Mouse (Mus musculus): Measurements from ENCODE around the gene Clk1. TPM values are rescaled to one million over a fixed set of nuclear protein-coding genes. Genes with fewer than 3 reads are reported as not detected.

Clk1 gene
- 170 and 203 TPM in 2 replicates for polyA plus RNA-seq (2014; fragmentation: Nextera tagmentation; extraction: Ambion mirVana)

DNA sequence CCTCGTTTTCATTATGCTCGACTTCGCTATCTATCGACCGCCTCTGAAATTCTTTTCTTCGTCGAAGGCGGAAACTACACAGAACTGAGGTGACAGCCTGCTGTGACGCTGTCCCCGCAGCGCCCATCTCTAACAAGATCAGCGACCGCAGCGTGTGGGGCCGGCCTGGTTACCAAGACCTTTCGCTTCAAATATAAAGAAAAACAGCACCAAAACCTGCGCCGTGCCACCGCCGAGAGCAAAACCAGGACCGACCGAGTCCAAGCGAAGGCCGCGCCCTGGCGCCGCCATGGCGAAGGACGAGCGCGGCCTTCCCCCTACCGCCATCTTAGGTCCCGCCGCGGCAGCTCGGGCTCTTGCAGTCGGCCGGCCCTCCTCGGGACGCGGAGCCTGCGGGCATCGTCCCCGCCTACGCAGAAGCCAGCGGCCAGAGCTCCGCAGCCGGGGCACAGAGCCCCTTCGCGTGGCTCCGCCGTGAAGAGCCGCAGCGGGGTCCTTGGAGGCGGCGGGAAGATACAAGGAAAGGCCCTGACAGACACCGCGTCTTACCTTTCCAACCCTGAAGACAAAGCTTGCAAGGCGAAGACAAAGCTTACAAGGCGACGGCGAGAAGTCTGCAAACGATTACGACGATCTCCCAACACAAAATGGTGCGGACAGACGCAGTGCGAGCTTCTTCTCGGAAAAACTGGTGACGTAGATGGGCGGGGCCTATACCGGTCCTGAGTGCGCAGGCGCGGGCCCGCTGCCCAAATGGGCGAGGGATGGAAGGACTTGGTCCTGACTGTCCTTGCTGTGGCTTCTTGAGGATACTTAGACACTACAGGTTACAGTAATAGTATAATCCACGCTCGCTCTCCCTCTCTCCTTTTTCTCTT is at the start of gene Clk1:
Clk1 (minus strand) TSS at position 696 of the 878 bp plus-strand sequence.
- Histone ChIP-seq H3K4me3 (ENCODE audit: low read depth, low read length) (peak within 1 kb of the TSS; percentile 85), H3K9ac (ENCODE audit: low read length) (peak within 1 kb of the TSS; percentile 100), H3K4me2 (ENCODE audit: low read length) (peak within 1 kb of the TSS; percentile 58), H3K9me3 (ENCODE audit: control insufficient read depth, low read length) (no peaks in the 10 kb centered on the region), H3K27me3 (replicated peaks; ENCODE audit: control insufficient read depth, insufficient read depth, low read length) (no peaks in the 10 kb centered on the region), H3K36me3 (ENCODE audit: control insufficient read depth, insufficient read depth, low read length) (peaks cover 27% of the 10 kb centered on the region), H3K4me1 (replicated peaks; ENCODE audit: control insufficient read depth, insufficient read depth, low read length) (peaks cover 13% of the 10 kb centered on the region; the same call in 1 of the 2 replicates), H3K27ac (ENCODE audit: low read depth) (peak within 1 kb of the TSS; percentile 99)
- ATAC-seq (replicated peaks; ENCODE audit: low FRiP score, low TSS enrichment, low read depth): peak; percentile 91
- DNase-seq (ENCODE audit: low spot score): peak; percentile 99
- under 1% methylated on average over 78 of the region's 79 CpGs for WGBS

DNA sequence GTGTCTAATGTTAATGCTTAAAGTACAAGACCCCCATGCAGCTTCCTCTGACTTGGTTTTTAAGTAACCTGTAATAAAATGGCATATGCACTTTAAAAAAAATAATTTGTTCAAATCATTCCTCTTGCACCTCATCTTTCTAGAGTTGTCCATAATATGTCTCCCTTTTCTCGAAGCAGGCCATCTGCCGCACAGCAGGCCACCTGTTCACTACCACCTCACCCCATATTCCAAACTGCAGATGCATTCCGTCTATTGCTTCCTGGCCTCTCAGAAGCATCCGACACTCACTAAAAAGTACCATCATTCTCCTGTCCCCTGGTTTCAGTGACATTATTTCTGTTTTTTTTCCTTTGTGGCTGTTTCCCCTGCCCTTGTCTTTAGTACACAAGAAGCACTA is 41.7 kb upstream of the Clk1 start:
- 97% methylated on average over 4 of the region's 4 CpGs for WGBS
- Histone ChIP-seq H3K27ac (ENCODE audit: low read depth) (no peak overlapping the region), H3K4me3 (ENCODE audit: low read depth, low read length) (no peak overlapping the region), H3K27me3 (replicated peaks; ENCODE audit: control insufficient read depth, insufficient read depth, low read length) (no peaks in the 10 kb centered on the region), H3K4me2 (ENCODE audit: low read length) (no peak overlapping the region), H3K36me3 (ENCODE audit: control insufficient read depth, insufficient read depth, low read length) (peaks cover 84% of the 10 kb centered on the region), H3K9ac (ENCODE audit: low read length) (no peak overlapping the region), H3K4me1 (replicated peaks; ENCODE audit: control insufficient read depth, insufficient read depth, low read length) (no peaks in the 10 kb centered on the region), H3K9me3 (ENCODE audit: control insufficient read depth, low read length) (no peaks in the 10 kb centered on the region)
- ATAC-seq (replicated peaks; ENCODE audit: low FRiP score, low TSS enrichment, low read depth) (no peak), DNase-seq (ENCODE audit: low spot score) (no peak)

DNA sequence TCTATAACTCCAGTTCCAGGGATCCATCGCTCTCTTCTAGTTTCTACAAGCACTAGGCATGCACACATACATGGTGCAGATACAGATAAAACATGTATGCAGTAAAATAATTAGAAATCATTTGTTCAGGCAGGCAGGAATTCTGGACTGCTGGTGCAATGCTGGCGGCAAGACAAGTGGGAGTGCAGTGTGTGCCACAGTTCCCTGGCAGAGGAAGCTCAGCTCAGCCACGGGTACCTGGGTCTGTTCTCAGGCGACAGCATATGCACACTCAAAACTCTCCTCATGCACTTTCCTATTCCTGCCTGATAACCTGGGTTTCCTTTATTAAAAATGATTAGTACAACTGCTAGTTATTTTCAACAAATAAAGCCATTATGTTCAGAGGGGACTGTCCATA is 41.2 kb upstream of the Clk1 start:
- Histone ChIP-seq H3K9ac (ENCODE audit: low read length) (no peak overlapping the region), H3K27ac (ENCODE audit: low read depth) (no peak overlapping the region), H3K36me3 (ENCODE audit: control insufficient read depth, insufficient read depth, low read length) (peaks cover 78% of the 10 kb centered on the region), H3K9me3 (ENCODE audit: control insufficient read depth, low read length) (no peaks in the 10 kb centered on the region), H3K4me1 (replicated peaks; ENCODE audit: control insufficient read depth, insufficient read depth, low read length) (no peaks in the 10 kb centered on the region), H3K4me2 (ENCODE audit: low read length) (no peak overlapping the region), H3K27me3 (replicated peaks; ENCODE audit: control insufficient read depth, insufficient read depth, low read length) (no peaks in the 10 kb centered on the region), H3K4me3 (ENCODE audit: low read depth, low read length) (no peak overlapping the region)
- 92% methylated on average over 4 of the region's 4 CpGs for WGBS
- no peak for DNase-seq (ENCODE audit: low spot score)
- ATAC-seq (replicated peaks; ENCODE audit: low FRiP score, low TSS enrichment, low read depth): no peak

DNA sequence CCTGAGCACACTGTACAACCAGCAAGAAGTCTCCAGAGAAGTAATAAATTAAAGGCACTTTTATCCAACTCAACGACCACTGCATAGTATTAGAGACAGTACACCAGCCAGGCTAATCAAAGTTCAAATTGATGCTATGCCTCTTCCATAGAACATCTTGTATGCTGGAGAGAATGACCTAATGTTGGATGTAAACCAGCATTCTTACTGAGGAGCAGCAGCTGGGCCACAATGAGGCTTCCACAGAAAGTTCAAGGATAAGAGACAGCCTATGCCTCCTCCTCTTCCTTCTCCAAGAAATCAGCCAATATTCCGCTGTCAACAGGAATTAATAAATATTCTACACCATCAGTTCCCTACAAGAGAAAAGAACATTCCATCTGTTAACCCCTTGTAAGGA is 40.1 kb upstream of the Clk1 start:
- Histone ChIP-seq H3K4me2 (ENCODE audit: low read length) (no peak overlapping the region), H3K4me3 (ENCODE audit: low read depth, low read length) (no peak overlapping the region), H3K27ac (ENCODE audit: low read depth) (no peak overlapping the region), H3K27me3 (replicated peaks; ENCODE audit: control insufficient read depth, insufficient read depth, low read length) (no peaks in the 10 kb centered on the region), H3K4me1 (replicated peaks; ENCODE audit: control insufficient read depth, insufficient read depth, low read length) (no peaks in the 10 kb centered on the region), H3K36me3 (ENCODE audit: control insufficient read depth, insufficient read depth, low read length) (peaks cover 78% of the 10 kb centered on the region), H3K9me3 (ENCODE audit: control insufficient read depth, low read length) (no peaks in the 10 kb centered on the region), H3K9ac (ENCODE audit: low read length) (no peak overlapping the region)
- ATAC-seq (replicated peaks; ENCODE audit: low FRiP score, low TSS enrichment, low read depth) (no peak), DNase-seq (ENCODE audit: low spot score) (no peak)
- WGBS: 60% methylated on average over 2 of the region's 2 CpGs

DNA sequence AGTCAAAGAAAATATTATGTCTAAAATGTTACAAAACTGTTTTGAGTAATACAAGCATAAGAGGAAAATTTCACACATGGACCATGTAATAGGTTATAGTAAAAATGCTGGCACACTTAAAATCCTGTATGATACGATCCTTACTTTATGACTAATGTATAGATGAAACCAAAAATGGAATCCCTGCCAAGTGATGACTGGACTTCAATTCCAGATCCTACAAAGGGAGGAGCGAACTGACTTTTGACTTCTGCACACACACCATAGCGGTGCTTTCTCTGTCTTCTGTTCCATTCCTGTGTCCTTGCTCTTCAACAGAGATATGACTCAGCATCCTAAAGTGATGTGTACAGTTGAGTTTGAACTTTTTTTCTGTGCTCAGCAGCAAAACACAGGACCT is 36.7 kb upstream of the Clk1 start:
- Histone ChIP-seq H3K4me1 (replicated peaks; ENCODE audit: control insufficient read depth, insufficient read depth, low read length) (no peaks in the 10 kb centered on the region), H3K9me3 (ENCODE audit: control insufficient read depth, low read length) (no peaks in the 10 kb centered on the region), H3K4me3 (ENCODE audit: low read depth, low read length) (no peak overlapping the region), H3K36me3 (ENCODE audit: control insufficient read depth, insufficient read depth, low read length) (peaks cover 89% of the 10 kb centered on the region), H3K4me2 (ENCODE audit: low read length) (no peak overlapping the region), H3K9ac (ENCODE audit: low read length) (no peak overlapping the region), H3K27ac (ENCODE audit: low read depth) (no peak overlapping the region), H3K27me3 (replicated peaks; ENCODE audit: control insufficient read depth, insufficient read depth, low read length) (no peaks in the 10 kb centered on the region)
- ATAC-seq (replicated peaks; ENCODE audit: low FRiP score, low TSS enrichment, low read depth) (no peak), DNase-seq (ENCODE audit: low spot score) (no peak)
- 98% methylated on average over 3 of the region's 3 CpGs for WGBS

DNA sequence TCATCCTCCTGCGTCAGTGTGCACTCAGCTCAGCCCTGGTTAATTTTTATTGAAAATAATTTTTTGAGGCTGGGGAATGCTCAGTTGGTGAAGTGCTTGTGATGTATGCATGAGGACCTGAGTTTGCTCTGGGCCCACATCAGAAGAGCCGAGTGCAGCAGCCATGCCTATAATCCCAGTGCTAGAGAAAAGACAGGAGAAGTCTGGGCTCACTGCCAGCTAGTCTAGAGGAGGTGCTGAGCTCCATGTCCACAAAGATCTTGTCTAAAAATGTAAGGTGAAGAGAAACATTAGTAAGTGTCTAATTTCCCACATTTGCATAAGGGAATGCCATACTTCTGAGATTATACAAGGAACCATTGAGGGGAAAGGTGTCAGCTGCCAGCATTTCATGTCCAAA is 35.0 kb upstream of the Clk1 start:
- no peak overlapping the region for H3K4me2 ChIP-seq (ENCODE audit: low read length)
- H3K4me1 ChIP-seq (replicated peaks; ENCODE audit: control insufficient read depth, insufficient read depth, low read length): no peaks in the 10 kb centered on the region
- H3K9me3 ChIP-seq (ENCODE audit: control insufficient read depth, low read length): no peaks in the 10 kb centered on the region
- no peak overlapping the region for H3K9ac ChIP-seq (ENCODE audit: low read length)
- WGBS: 68% methylated on average over 2 of the region's 2 CpGs
- DNase-seq (ENCODE audit: low spot score): no peak
- H3K36me3 ChIP-seq (ENCODE audit: control insufficient read depth, insufficient read depth, low read length): peaks cover 88% of the 10 kb centered on the region
- no peaks in the 10 kb centered on the region for H3K27me3 ChIP-seq (replicated peaks; ENCODE audit: control insufficient read depth, insufficient read depth, low read length)
- no peak overlapping the region for H3K27ac ChIP-seq (ENCODE audit: low read depth)
- no peak overlapping the region for H3K4me3 ChIP-seq (ENCODE audit: low read depth, low read length)
- no peak for ATAC-seq (replicated peaks; ENCODE audit: low FRiP score, low TSS enrichment, low read depth)

DNA sequence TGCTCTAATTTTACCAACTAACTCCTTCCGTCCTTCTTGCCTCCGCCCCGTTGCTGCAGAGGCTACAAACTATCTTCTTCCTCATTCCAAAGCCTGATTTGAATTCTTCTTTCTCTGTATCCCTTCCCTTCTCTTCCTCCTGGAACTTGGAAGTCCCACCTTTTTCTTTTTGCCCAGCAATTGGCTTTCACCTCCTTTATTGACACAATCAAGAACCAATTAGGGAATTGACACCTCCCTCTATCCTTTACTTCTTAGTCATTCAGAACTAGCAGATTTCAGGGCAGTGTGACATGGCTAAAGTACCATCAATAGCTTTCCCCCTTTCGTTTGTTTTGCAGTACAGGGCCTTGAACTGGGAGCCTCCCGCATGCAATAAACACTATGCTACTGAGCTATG is 34.3 kb upstream of the Clk1 start:
- Histone ChIP-seq H3K9me3 (ENCODE audit: control insufficient read depth, low read length) (no peaks in the 10 kb centered on the region), H3K4me3 (ENCODE audit: low read depth, low read length) (no peak overlapping the region), H3K4me2 (ENCODE audit: low read length) (no peak overlapping the region), H3K36me3 (ENCODE audit: control insufficient read depth, insufficient read depth, low read length) (peaks cover 85% of the 10 kb centered on the region), H3K9ac (ENCODE audit: low read length) (no peak overlapping the region), H3K27me3 (replicated peaks; ENCODE audit: control insufficient read depth, insufficient read depth, low read length) (no peaks in the 10 kb centered on the region), H3K4me1 (replicated peaks; ENCODE audit: control insufficient read depth, insufficient read depth, low read length) (no peaks in the 10 kb centered on the region), H3K27ac (ENCODE audit: low read depth) (no peak overlapping the region)
- DNase-seq (ENCODE audit: low spot score): no peak
- ATAC-seq (replicated peaks; ENCODE audit: low FRiP score, low TSS enrichment, low read depth): no peak
- WGBS: 80% methylated on average over 5 of the region's 5 CpGs

DNA sequence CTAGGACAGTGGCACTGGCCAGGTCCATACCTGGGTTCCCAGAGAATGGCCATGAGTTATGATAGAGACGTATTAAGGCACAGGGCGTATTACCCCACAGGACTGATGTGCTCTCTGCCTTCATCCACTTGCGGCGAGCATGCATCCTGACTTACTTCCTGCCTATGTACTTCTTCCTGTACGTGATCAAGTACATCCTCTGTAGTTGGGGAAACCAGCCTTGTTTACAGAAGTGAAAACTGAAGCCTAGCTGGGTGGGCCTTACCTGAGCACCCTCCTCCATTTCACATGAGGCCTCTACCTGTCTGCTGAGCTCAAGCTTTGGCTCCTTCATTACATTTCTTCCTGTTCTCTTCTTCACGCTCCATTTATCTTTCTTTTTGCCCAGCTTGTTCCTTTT is 30.4 kb upstream of the Clk1 start:
- ATAC-seq (replicated peaks; ENCODE audit: low FRiP score, low TSS enrichment, low read depth) (no peak), DNase-seq (ENCODE audit: low spot score) (no peak)
- Histone ChIP-seq H3K9me3 (ENCODE audit: control insufficient read depth, low read length) (no peaks in the 10 kb centered on the region), H3K27ac (ENCODE audit: low read depth) (no peak overlapping the region), H3K27me3 (replicated peaks; ENCODE audit: control insufficient read depth, insufficient read depth, low read length) (no peaks in the 10 kb centered on the region), H3K4me1 (replicated peaks; ENCODE audit: control insufficient read depth, insufficient read depth, low read length) (no peaks in the 10 kb centered on the region), H3K4me2 (ENCODE audit: low read length) (no peak overlapping the region), H3K9ac (ENCODE audit: low read length) (no peak overlapping the region), H3K36me3 (ENCODE audit: control insufficient read depth, insufficient read depth, low read length) (peaks cover 83% of the 10 kb centered on the region), H3K4me3 (ENCODE audit: low read depth, low read length) (no peak overlapping the region)
- WGBS: 86% methylated on average over 6 of the region's 6 CpGs

DNA sequence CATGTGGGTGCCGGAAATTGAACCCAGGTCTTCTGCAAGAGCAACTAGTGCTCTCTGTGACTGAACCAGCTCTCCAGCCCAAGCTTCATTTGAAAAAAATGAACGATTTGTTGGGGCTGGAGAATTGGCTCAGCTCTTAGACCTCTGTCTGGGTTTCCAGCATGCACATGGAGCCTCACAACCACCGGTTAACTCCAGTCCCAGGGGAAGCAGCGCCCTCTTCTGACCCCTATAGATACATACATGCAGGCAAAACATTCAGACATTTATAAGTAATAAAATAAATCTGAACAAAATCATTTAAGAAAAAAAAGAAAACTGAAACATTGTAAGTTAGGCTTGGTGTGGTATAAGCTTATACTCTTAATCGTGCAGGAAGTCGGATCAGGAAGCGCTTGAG is 24.5 kb upstream of the Clk1 start:
- no peak overlapping the region for H3K4me2 ChIP-seq (ENCODE audit: low read length)
- H3K4me3 ChIP-seq (ENCODE audit: low read depth, low read length): no peak overlapping the region
- no peak overlapping the region for H3K9ac ChIP-seq (ENCODE audit: low read length)
- H3K36me3 ChIP-seq (ENCODE audit: control insufficient read depth, insufficient read depth, low read length): peaks cover 41% of the 10 kb centered on the region
- H3K27me3 ChIP-seq (replicated peaks; ENCODE audit: control insufficient read depth, insufficient read depth, low read length): no peaks in the 10 kb centered on the region
- no peak overlapping the region for H3K27ac ChIP-seq (ENCODE audit: low read depth)
- peaks cover 11% of the 10 kb centered on the region for H3K4me1 ChIP-seq (replicated peaks; ENCODE audit: control insufficient read depth, insufficient read depth, low read length)
- H3K9me3 ChIP-seq (ENCODE audit: control insufficient read depth, low read length): no peaks in the 10 kb centered on the region
- 85% methylated on average over 7 of the region's 7 CpGs for WGBS
- ATAC-seq (replicated peaks; ENCODE audit: low FRiP score, low TSS enrichment, low read depth) (no peak), DNase-seq (ENCODE audit: low spot score) (no peak)
